Mouse (Mus musculus) mammary gland, adult 2 months (tissue): ENCODE data around the gene Tap1. TPM values are rescaled to one million over a fixed set of nuclear protein-coding genes. Genes with fewer than 3 reads are reported as not detected.

Experiments
- polyA plus RNA-seq: library from polyadenylated mRNA; depleted of rRNA; stranded (reverse); fragments of >200 nt; gene quantifications from 2 replicates; pipeline ENCODE4 v1.2.3, GENCODE M21; 2012; ENCODE audit warnings: low replicate concordance; rRNA removed

Gene Tap1
- polyA plus RNA-seq, result 81.6 and 135 TPM in 2 replicates

GRCm38 (mm10) chr17:34187261-34187916 is at the start of gene Tap1, which contains the start of gene Psmb9:
Gene Tap1, plus strand, starts transcription at chr17:34187553.
Gene Psmb9, minus strand, starts transcription at chr17:34187764.

GRCm38 (mm10) chr17:34143033-34143432 is 44.3 kb upstream of the Tap1 start, which contains the start of gene H2-DMb2:
Gene H2-DMb2, plus strand, starts transcription at chr17:34143307.

DNA sequence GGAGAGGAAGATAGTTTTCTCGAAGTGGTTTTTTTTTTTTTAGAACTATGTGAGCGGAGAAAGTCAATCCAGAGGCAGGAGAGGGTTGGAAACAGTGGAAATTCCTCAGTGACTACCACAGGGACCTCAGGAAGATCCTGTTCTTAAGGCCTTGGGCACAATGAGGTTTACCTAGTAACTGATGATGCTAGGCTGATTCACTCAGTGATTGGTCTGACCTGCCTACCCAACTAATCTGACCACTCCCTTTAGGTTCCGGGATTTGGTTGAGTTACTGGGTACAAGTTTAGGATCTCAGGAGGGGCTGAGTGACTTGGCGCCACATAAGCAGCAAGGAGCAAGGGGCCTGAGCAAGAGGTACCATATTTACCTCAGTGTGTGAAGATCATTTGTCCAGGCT is 34.4 kb upstream of the Tap1 start, which contains the start of gene H2-DMb1:
TSS of gene H2-DMb1 (plus strand) at position 150 of the 400 bp plus-strand sequence.

GRCm38 (mm10) chr17:34196941-34197894 is 9.9 kb downstream of the Tap1 start, which contains the start of gene Psmb8:
Gene Psmb8, plus strand, starts transcription at chr17:34197721.

GRCm38 (mm10) chr17:34203444-34203843 is 16.1 kb downstream of the Tap1 start, which contains the start of gene Tap2:
Gene Tap2, plus strand, starts transcription at chr17:34203527.

GRCm38 (mm10) chr17:34238706-34239105 is 51.4 kb downstream of the Tap1 start, which contains the start of gene H2-Ob:
Gene H2-Ob, plus strand, starts transcription at chr17:34238903.

Other genes starting within 250 kb of the Tap1 start
- gene Pfdn6, start 247.2 kb upstream of the Tap1 start, polyA plus RNA-seq, result 12.4 and 16.1 TPM in 2 replicates
- 18.2 and 23.7 TPM in 2 replicates for gene Wdr46, start 246.9 kb upstream of the Tap1 start, polyA plus RNA-seq
- 9.8 and 25.7 TPM in 2 replicates for gene B3galt4, start 236.1 kb upstream of the Tap1 start, polyA plus RNA-seq
- 68.7 and 74.9 TPM in 2 replicates for gene Vps52, start 231.7 kb upstream of the Tap1 start, polyA plus RNA-seq
- 283 and 376 TPM in 2 replicates for gene Rps18, start 231.6 kb upstream of the Tap1 start, polyA plus RNA-seq
- gene H2-K1, start 187.2 kb upstream of the Tap1 start, polyA plus RNA-seq, result 6,978 and 9,315 TPM in 2 replicates
- 29.1 and 42.5 TPM in 2 replicates for gene Ring1, start 162.9 kb upstream of the Tap1 start, polyA plus RNA-seq
- 89.2 and 219 TPM in 2 replicates for gene H2-Ke6, start 159.5 kb upstream of the Tap1 start, polyA plus RNA-seq
- 148 and 187 TPM in 2 replicates for gene Slc39a7, start 155.9 kb upstream of the Tap1 start, polyA plus RNA-seq
- 62.9 and 110 TPM in 2 replicates for gene Rxrb, start 155.7 kb upstream of the Tap1 start, polyA plus RNA-seq
- gene Col11a2, start 148.1 kb upstream of the Tap1 start, polyA plus RNA-seq, result 1.8 and 4.3 TPM in 2 replicates
- gene H2-Oa, start 95.2 kb upstream of the Tap1 start, polyA plus RNA-seq, result 59.6 and 112 TPM in 2 replicates
- 180 and 191 TPM in 2 replicates for gene H2-DMa, start 68.0 kb upstream of the Tap1 start, polyA plus RNA-seq
- 112 and 199 TPM in 2 replicates for gene Brd2, start 64.9 kb upstream of the Tap1 start, polyA plus RNA-seq
- 125 and 219 TPM in 2 replicates for gene H2-DMb2, start 44.2 kb upstream of the Tap1 start, polyA plus RNA-seq
- 243 and 276 TPM in 2 replicates for gene H2-DMb1, start 34.5 kb upstream of the Tap1 start, polyA plus RNA-seq
- 108 and 188 TPM in 2 replicates for gene Psmb9, start 211 bp downstream of the Tap1 start, polyA plus RNA-seq
- 204 and 242 TPM in 2 replicates for gene Psmb8, start 10.2 kb downstream of the Tap1 start, polyA plus RNA-seq
- gene Tap2, start 16.0 kb downstream of the Tap1 start, polyA plus RNA-seq, result 74.2 and 121 TPM in 2 replicates
- gene H2-Ob, start 51.4 kb downstream of the Tap1 start, polyA plus RNA-seq, result 117 and 123 TPM in 2 replicates
- 2,992 and 3,635 TPM in 2 replicates for gene H2-Ab1, start 70.1 kb downstream of the Tap1 start, polyA plus RNA-seq
- 1,227 and 1,651 TPM in 2 replicates for gene H2-Aa, start 100.3 kb downstream of the Tap1 start, polyA plus RNA-seq
- gene H2-Eb1, start 118.3 kb downstream of the Tap1 start, polyA plus RNA-seq, result 606 and 611 TPM in 2 replicates
- gene H2-Eb2, start 138.1 kb downstream of the Tap1 start, polyA plus RNA-seq, result 4.9 and 5.3 TPM in 2 replicates
- 1.8 and 3.7 TPM in 2 replicates for gene Btnl2, start 167.3 kb downstream of the Tap1 start, polyA plus RNA-seq
- 0.20 TPM in 2 replicates for gene Btnl1, start 189.6 kb downstream of the Tap1 start, polyA plus RNA-seq
- gene BC051142, start 211.3 kb downstream of the Tap1 start, polyA plus RNA-seq, result 0.99 and 1.6 TPM in 2 replicates